Mouse (Mus musculus): ENCODE results near the gene Tex2.

- no peak for TF ChIP-seq CTCF (IDR thresholded peaks at IDR 0.05; ENCODE audit: borderline replicate concordance, extremely low read depth, insufficient read depth, insufficient read length)
- TF ChIP-seq POLR2A (IDR thresholded peaks at IDR 0.05; ENCODE audit: borderline replicate concordance, extremely low read depth, insufficient read depth, insufficient read length, poor library complexity, severe bottlenecking): no peak
Observed at GRCm38 (mm10) chr11:106503425-106503717, 109.9 kb downstream of the Tex2 start.

Measured in brain, embryonic 14.5 days (tissue).